Mouse (Mus musculus) heart, adult 2 months (tissue): ENCODE results near the gene Sult3a2. TPM values are rescaled to one million over a fixed set of nuclear protein-coding genes. Genes with fewer than 3 reads are reported as not detected.
"Not testable (repeated sequence)": the region's sequence is repeated elsewhere in the genome, so short reads cannot be mapped to it uniquely, and the experiment has no call there.

Experiments used
- DNase-seq, 2 experiments: peaks; one replicate each; pipeline ENCODE4 v3.0.0; 2021
- H3K27ac ChIP-seq: fragments of 200-600 bp; 2 replicates; pipeline ENCODE4 v1.8.1; 2022
- H3K27me3 ChIP-seq: fragments of 200-500 bp; 2 replicates; pipeline ENCODE4 v1.6.1; 2012; ENCODE audit warnings: mild to moderate bottlenecking, low read length, inconsistent platforms, mixed read lengths; ENCODE audit not compliant: control insufficient read depth, insufficient read depth
- H3K36me3 ChIP-seq: fragments of 200-500 bp; 2 replicates; pipeline ENCODE4 v1.6.1; 2012; ENCODE audit warnings: low read length, inconsistent platforms; ENCODE audit not compliant: control insufficient read depth, insufficient read depth
- H3K4me1 ChIP-seq: fragments of 200-500 bp; 2 replicates; pipeline ENCODE4 v1.6.1; 2011; ENCODE audit warnings: low read length; ENCODE audit not compliant: control insufficient read depth, insufficient read depth
- H3K4me3 ChIP-seq: fragments of 200-600 bp; 2 replicates; pipeline ENCODE4 v1.8.1; 2022
- H3K79me2 ChIP-seq: fragments of 200-500 bp; replicated peaks from 2 replicates; pipeline ENCODE4 v1.6.1; 2012; ENCODE audit warnings: mild to moderate bottlenecking, inconsistent platforms, low read length, moderate library complexity, mixed read lengths; ENCODE audit not compliant: control insufficient read depth, insufficient read depth
- H3K9ac ChIP-seq: fragments of 200-500 bp; 2 replicates; pipeline ENCODE4 v1.6.1; 2012; ENCODE audit warnings: low read depth, mild to moderate bottlenecking, control low read depth, inconsistent platforms, low read length, mixed read lengths
- CTCF ChIP-seq: fragments of 200-600 bp; IDR thresholded peaks from 2 replicates; pipeline ENCODE4 v1.8.1; 2022; ENCODE audit warnings: antibody characterized with exemption, mild to moderate bottlenecking, moderate library complexity
- EP300 ChIP-seq: fragments of 200-500 bp; IDR thresholded peaks from 2 replicates; pipeline ENCODE4 v1.6.1; 2011; ENCODE audit warnings: low read depth, low read length, control low read depth; ENCODE audit not compliant: insufficient read depth
- POLR2A ChIP-seq: fragments of 200-500 bp; IDR thresholded peaks from 2 replicates; pipeline ENCODE4 v1.6.1; 2011; ENCODE audit warnings: mild to moderate bottlenecking, low read depth, low read length, control low read depth; ENCODE audit not compliant: insufficient read depth
- WGBS: fragments of 180-500 bp; shearing (Covaris S2); methylation state at CpG from one replicate; pipeline ENCODE4 v1.1.7; 2018; 5-methylcytosine and 5-hydroxymethylcytosine counted together
- intact Hi-C: fragments of 180-260 bp; cut with DNase I; formaldehyde crosslinking; loops from one replicate; pipeline ENCODE4 v1.15.1; 2025
- long read RNA-seq: library from polyadenylated mRNA; stranded (forward); transcript quantifications from one replicate; pipeline ENCODE4 v2.0.0, GENCODE M21; 2021
- polyA plus RNA-seq: library from polyadenylated mRNA; depleted of rRNA; stranded (reverse); fragments of >200 nt; gene quantifications from 2 replicates; pipeline ENCODE4 v1.2.3, GENCODE M21; 2012; rRNA removed
- total RNA-seq, 2 experiments: library from RNA; stranded (reverse); gene quantifications; 2 replicates each; pipeline ENCODE4 v1.2.3; 2021

The Sult3a2 gene
- total RNA-seq (not detected), polyA plus RNA-seq (not detected in 2 replicates)
- long read RNA-seq = 0 reads

GRCm38 (mm10) chr10:33786604-33787003 lies at the start of gene Sult3a2:
Gene Sult3a2 (minus strand): TSS chr10:33786704.
- Histone ChIP-seq H3K4me3 (no peak within 1 kb of the TSS), H3K4me1 (no peaks in the 10 kb centered on the region), H3K36me3 (no peaks in the 10 kb centered on the region), H3K27me3 (no peaks in the 10 kb centered on the region), H3K79me2 (no peaks in the 10 kb centered on the region), H3K27ac (no peak within 1 kb of the TSS), H3K9ac (no peak within 1 kb of the TSS)
- TF ChIP-seq CTCF (no peak), EP300 (no peak), POLR2A (no peak)
- intact Hi-C loops = no loop called here
- 78% methylated on average over 3 of the region's 3 CpGs for WGBS
- DNase-seq = no peak

DNA sequence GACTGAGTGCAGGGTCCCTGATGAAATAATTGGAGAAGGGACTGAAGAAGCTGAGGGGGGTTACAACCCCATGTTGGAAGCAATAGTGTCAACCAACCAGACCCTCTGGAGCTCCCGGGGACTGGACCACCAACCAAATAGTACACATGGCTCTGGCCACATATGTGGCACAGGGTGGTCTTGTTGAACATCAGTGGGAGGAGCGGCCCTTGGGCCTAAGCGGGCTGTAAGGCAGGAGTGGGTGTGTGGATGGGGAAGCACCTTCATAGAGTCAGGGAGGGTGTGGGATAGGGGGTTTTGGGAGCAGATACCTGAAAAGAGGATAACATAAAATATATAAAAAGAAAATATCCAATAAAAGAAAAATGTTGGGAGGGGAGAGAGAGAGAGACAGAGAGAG lies 34.4 kb upstream of the Sult3a2 start:
- DNase-seq = no peak
- no peaks in the 10 kb centered on the region for H3K36me3 ChIP-seq
- H3K9ac ChIP-seq = no peak overlapping the region
- no peak overlapping the region for H3K4me3 ChIP-seq
- no peak for TF ChIP-seq CTCF
- no peak for TF ChIP-seq POLR2A
- TF ChIP-seq EP300 = no peak
- no peaks in the 10 kb centered on the region for H3K4me1 ChIP-seq
- WGBS = 84% methylated on average over 3 of the region's 3 CpGs
- no peak overlapping the region for H3K27ac ChIP-seq
- no peaks in the 10 kb centered on the region for H3K27me3 ChIP-seq
- H3K79me2 ChIP-seq = no peaks in the 10 kb centered on the region
- intact Hi-C loops = no loop called here

DNA sequence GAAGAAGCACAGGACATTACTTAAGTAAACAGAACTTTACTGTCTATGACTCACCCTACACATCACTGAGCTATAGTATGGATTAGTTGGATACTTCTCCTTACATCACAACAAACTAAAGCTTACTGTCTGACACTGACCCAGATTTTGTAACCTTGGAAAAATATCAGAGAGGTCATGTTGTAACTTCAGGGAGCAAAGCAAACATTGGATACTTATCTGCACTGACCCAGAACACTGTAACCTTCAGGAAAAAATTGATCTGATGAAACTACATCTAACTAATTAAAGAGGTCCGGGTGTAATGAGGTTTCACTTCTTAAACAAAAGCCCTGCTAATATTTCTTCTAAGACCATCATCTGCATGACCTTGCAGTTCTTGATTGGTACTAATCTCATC lies 30.4 kb upstream of the Sult3a2 start:
- Histone ChIP-seq H3K4me1 (no peaks in the 10 kb centered on the region), H3K36me3 (no peaks in the 10 kb centered on the region), H3K27ac (no peak overlapping the region), H3K79me2 (no peaks in the 10 kb centered on the region), H3K9ac (no peak overlapping the region), H3K4me3 (no peak overlapping the region), H3K27me3 (no peaks in the 10 kb centered on the region)
- WGBS = 38% methylated on average over 1 of the region's 1 CpGs
- TF ChIP-seq EP300 (no peak), CTCF (no peak), POLR2A (no peak)
- no peak for DNase-seq
- intact Hi-C loops = no loop called here

GRCm38 (mm10) chr10:33814266-33814665 lies 27.8 kb upstream of the Sult3a2 start:
- Histone ChIP-seq H3K27me3 (no peaks in the 10 kb centered on the region), H3K9ac (no peak overlapping the region), H3K27ac (no peak overlapping the region), H3K4me3 (no peak overlapping the region), H3K36me3 (no peaks in the 10 kb centered on the region), H3K4me1 (no peaks in the 10 kb centered on the region), H3K79me2 (no peaks in the 10 kb centered on the region)
- TF ChIP-seq CTCF (no peak), POLR2A (no peak), EP300 (no peak)
- intact Hi-C loops = no loop called here
- DNase-seq = no peak

GRCm38 (mm10) chr10:33811807-33812206 lies 25.3 kb upstream of the Sult3a2 start:
- WGBS = 11% methylated on average over 1 of the region's 1 CpGs
- TF ChIP-seq POLR2A (no peak), EP300 (no peak), CTCF (no peak)

DNA sequence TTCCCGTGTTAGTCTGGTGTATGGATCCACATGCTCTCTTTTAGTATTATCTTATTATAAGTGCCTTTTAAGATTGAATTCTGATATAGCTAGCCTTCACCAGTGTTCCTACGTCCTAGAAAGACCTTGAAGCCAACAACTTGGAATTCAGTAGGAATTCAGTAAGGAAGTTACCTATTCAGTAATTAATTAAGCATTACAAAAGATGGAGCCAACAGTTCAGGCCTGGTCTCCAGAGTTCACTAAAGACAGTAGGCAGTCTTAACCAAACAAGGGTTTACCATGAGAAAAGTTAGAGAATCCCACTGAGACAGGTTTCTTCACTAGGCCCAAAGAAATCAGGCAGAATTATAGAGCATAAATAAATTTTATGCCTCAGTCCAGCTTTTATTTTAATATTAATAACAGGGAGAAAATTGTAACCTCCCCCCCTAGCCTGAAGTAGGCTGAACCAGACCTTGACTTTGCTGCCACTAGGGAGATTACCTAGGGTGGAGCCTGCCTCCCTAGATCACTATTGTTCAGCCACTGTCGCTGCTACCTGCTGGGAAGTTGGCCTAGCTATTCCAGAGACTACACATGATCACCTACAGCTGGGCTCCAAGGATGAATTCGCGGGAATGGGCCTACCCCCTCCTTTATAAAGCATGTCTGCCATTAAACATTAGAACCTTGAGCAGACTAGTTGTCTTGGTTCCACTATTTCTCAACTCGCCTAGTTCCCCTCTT lies 10.9 kb upstream of the Sult3a2 start:
- H3K27me3 ChIP-seq, H3K4me1 ChIP-seq, DNase-seq, H3K9ac ChIP-seq, H3K79me2 ChIP-seq, H3K36me3 ChIP-seq, H3K27ac ChIP-seq, intact Hi-C loops, H3K4me3 ChIP-seq: not testable (repeated sequence)
- WGBS = 69% methylated on average over 6 of the region's 6 CpGs

More at GRCm38 (mm10) chr10:33811807-33812206, 25.3 kb upstream of the Sult3a2 start:
- H3K27ac ChIP-seq = no peak overlapping the region
- DNase-seq = no peak
- H3K27me3 ChIP-seq = no peaks in the 10 kb centered on the region
- no peaks in the 10 kb centered on the region for H3K36me3 ChIP-seq
- H3K4me3 ChIP-seq = no peak overlapping the region
- no peaks in the 10 kb centered on the region for H3K79me2 ChIP-seq
- intact Hi-C loops = no loop called here
- no peaks in the 10 kb centered on the region for H3K4me1 ChIP-seq
- no peak overlapping the region for H3K9ac ChIP-seq

DNA sequence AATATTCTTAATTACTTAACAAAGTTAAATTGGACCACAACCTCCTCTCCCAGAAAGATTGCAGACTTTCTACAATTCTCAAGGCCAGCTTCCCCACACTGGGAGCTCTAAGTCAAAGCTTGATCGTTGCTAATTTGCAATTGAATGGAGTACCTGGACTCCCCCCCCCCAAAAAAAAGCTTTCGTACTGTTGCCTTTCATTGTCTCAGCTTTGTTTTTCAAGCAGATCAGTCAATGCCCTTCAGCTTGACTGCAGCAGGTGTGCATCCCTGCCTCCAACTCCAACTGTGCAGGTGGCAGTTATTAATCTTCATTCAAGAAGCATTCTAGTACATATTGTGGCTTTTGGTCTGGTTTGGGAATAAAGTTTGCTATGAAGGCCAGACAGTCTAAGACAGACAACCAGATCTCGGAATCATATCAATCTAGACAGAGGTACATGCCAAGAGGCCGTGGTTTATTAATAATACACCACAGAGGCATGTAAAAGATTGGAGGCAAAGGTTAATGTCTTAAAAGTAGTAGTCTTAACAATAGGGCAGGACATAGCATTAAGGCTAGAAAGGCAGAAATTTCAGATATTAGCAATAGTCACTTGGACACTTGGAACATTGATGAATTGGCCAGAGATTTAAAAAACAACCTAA lies 9.9 kb upstream of the Sult3a2 start:
- H3K27me3 ChIP-seq, H3K9ac ChIP-seq, DNase-seq, H3K27ac ChIP-seq, H3K79me2 ChIP-seq, intact Hi-C loops, H3K36me3 ChIP-seq, H3K4me3 ChIP-seq, H3K4me1 ChIP-seq: not testable (repeated sequence)
- WGBS = 62% methylated on average over 4 of the region's 4 CpGs

GRCm38 (mm10) chr10:33792166-33792565 lies 5.7 kb upstream of the Sult3a2 start:
- H3K9ac ChIP-seq, H3K27ac ChIP-seq, H3K79me2 ChIP-seq, intact Hi-C loops, DNase-seq, H3K27me3 ChIP-seq, H3K4me3 ChIP-seq, H3K36me3 ChIP-seq, H3K4me1 ChIP-seq: not testable (repeated sequence)
- WGBS = 60% methylated on average over 3 of the region's 3 CpGs
